Comparison of ENCODE assay signal across 1 mouse cellular context in genomic region chr10:41470693-41471092, GRCm38 (mm10).
TF ChIP-seq lines count a peak whose summit lies in the region.

No protein-coding gene starts in this region.

TF ChIP-seq in MEL, 35 proteins besides CTCF, POLR2A, EP300 and RAD21:
- TF ChIP-seq USF1 (IDR thresholded peaks at IDR 0.05; ENCODE audit: low read depth, low read length), result no peak
- TF ChIP-seq GATA1 (IDR thresholded peaks at IDR 0.05; ENCODE audit: low read depth, low read length), result 0 out of 2 replicates have a peak, but pooled peaks have one; percentile 22
